Mouse (Mus musculus): ENCODE data around the gene Pde4d.

Gene Pde4d

GRCm38 (mm10) chr13:109891910-109892265 is 1442.1 kb downstream of the Pde4d start:
- no peak for DNase-seq (ENCODE audit: low spot score)

GRCm38 (mm10) chr13:109899442-109900428 is 1450.0 kb downstream of the Pde4d start:
- DNase-seq (ENCODE audit: low spot score), result no peak

GRCm38 (mm10) chr13:109901811-109902210 is 1452.1 kb downstream of the Pde4d start:
- no peak for DNase-seq (ENCODE audit: low spot score)

GRCm38 (mm10) chr13:109902460-109902854 is 1452.7 kb downstream of the Pde4d start:
- peak; percentile 35 for DNase-seq (ENCODE audit: low spot score)

GRCm38 (mm10) chr13:109902855-109903763 is 1453.4 kb downstream of the Pde4d start:
- peak; percentile 67 for DNase-seq (ENCODE audit: low spot score)

GRCm38 (mm10) chr13:109903764-109904510 is 1454.2 kb downstream of the Pde4d start:
- DNase-seq (ENCODE audit: low spot score), result no peak

- DNase-seq (ENCODE audit: low spot score), result no peak
Observed at GRCm38 (mm10) chr13:109906342-109906888, 1456.7 kb downstream of the Pde4d start.

- DNase-seq (ENCODE audit: low spot score), result peak; percentile 62
Observed at GRCm38 (mm10) chr13:109907634-109908033, 1457.9 kb downstream of the Pde4d start.

GRCm38 (mm10) chr13:109908386-109908785 is 1458.6 kb downstream of the Pde4d start:
- DNase-seq (ENCODE audit: low spot score), result no peak

GRCm38 (mm10) chr13:109909111-109909510 is 1459.4 kb downstream of the Pde4d start:
- DNase-seq (ENCODE audit: low spot score), result no peak

GRCm38 (mm10) chr13:109910915-109911314 is 1461.2 kb downstream of the Pde4d start:
- no peak for DNase-seq (ENCODE audit: low spot score)

- DNase-seq (ENCODE audit: low spot score), result no peak
Observed at GRCm38 (mm10) chr13:109912635-109913034, 1462.9 kb downstream of the Pde4d start.

- DNase-seq (ENCODE audit: low spot score), result no peak
Observed at GRCm38 (mm10) chr13:109914246-109914645, 1464.5 kb downstream of the Pde4d start.

- DNase-seq (ENCODE audit: low spot score), result peak; percentile 12
Observed at GRCm38 (mm10) chr13:109914846-109915245, 1465.1 kb downstream of the Pde4d start.

- DNase-seq (ENCODE audit: low spot score), result no peak
Observed at GRCm38 (mm10) chr13:109915501-109915900, 1465.8 kb downstream of the Pde4d start.

- DNase-seq (ENCODE audit: low spot score), result no peak
Observed at GRCm38 (mm10) chr13:109915964-109916363, 1466.2 kb downstream of the Pde4d start.

- no peak for DNase-seq (ENCODE audit: low spot score)
Observed at GRCm38 (mm10) chr13:109917551-109917950, 1467.8 kb downstream of the Pde4d start.

GRCm38 (mm10) chr13:109918631-109919030 is 1468.9 kb downstream of the Pde4d start:
- no peak for DNase-seq (ENCODE audit: low spot score)

GRCm38 (mm10) chr13:109920256-109920655 is 1470.5 kb downstream of the Pde4d start:
- DNase-seq (ENCODE audit: low spot score), result no peak

GRCm38 (mm10) chr13:109921336-109922038 is 1471.7 kb downstream of the Pde4d start:
- DNase-seq (ENCODE audit: low spot score), result no peak

GRCm38 (mm10) chr13:109922228-109922627 is 1472.5 kb downstream of the Pde4d start:
- DNase-seq (ENCODE audit: low spot score), result no peak
